Mouse (Mus musculus): ENCODE measurements around the gene Smtn. TPM values are rescaled to one million over a fixed set of nuclear protein-coding genes. Genes with fewer than 3 reads are reported as not detected.

Gene Smtn
- polyA plus RNA-seq (2017; shearing (Covaris generic)) = 2.3 TPM

GRCm38 (mm10) chr11:3540451-3541085 is at the start of gene Smtn:
Smtn (minus strand) TSS chr11:3540612.

GRCm38 (mm10) chr11:3514529-3515054 is 25.8 kb downstream of the Smtn start, which contains the start of gene Selenom:
Selenom (plus strand) TSS chr11:3514684.

DNA sequence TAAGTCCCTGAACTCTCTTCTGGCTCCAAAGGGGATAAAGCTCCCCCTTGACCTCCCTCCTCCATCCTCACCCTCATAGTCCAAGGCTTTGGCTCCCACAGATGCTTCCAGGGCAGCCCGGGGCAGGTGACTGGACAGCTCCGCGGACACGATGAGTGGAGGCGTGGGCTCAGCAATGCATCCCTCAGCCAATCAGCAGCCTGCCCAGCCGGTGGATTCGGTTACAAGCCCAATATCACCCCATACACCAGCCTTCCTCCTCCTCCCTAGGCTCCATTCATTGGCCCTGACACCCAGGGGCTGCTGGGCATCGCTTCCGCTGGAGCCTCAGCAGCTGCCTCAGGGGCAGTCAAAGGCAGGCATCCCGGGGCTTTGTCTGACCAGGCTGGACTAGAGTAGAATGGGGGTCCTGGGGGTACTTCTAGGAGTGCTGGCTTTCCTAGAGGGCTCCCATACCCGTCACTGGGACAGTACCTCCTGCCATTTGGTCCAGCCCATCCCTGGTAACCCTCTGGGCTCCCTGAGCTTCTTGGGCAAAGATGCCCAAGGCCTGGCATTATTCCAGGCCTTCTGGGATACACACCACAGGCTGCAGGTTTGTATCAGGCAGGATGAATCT is 52.4 kb downstream of the Smtn start, which contains the start of gene Pla2g3:
Gene Pla2g3, plus strand, starts transcription at position 333 of the 619 bp plus-strand sequence.

Other genes starting within 250 kb of the Smtn start
- 99.9 TPM for gene Pik3ip1, start 210.2 kb downstream of the Smtn start, polyA plus RNA-seq (2017; shearing (Covaris generic))
- gene Limk2, start 131.4 kb downstream of the Smtn start, polyA plus RNA-seq (2017; shearing (Covaris generic)) = 118 TPM
- gene Rnf185, start 88.2 kb downstream of the Smtn start, polyA plus RNA-seq (2017; shearing (Covaris generic)) = 34.7 TPM
- 0.25 TPM for gene Pla2g3, start 52.3 kb downstream of the Smtn start, polyA plus RNA-seq (2017; shearing (Covaris generic))
- not detected for gene Inpp5j, start 35.8 kb downstream of the Smtn start, polyA plus RNA-seq (2017; shearing (Covaris generic))
- 5.9 TPM for gene Selenom, start 25.9 kb downstream of the Smtn start, polyA plus RNA-seq (2017; shearing (Covaris generic))
- 8.9 TPM for gene Morc2a, start 108.6 kb upstream of the Smtn start, polyA plus RNA-seq (2017; shearing (Covaris generic))